Mouse (Mus musculus) MEL (cell line): ENCODE measurements around the gene Rbfox3. TPM values are rescaled to one million over a fixed set of nuclear protein-coding genes. Genes with fewer than 3 reads are reported as not detected.

Experiments used
- DNase-seq: peaks from one replicate; pipeline ENCODE4 v3.0.0; 2011; ENCODE audit warnings: low read depth, low spot score
- H3K27ac ChIP-seq: 2 replicates; pipeline ENCODE4 v1.5.1; 2012; ENCODE audit warnings: low read depth, mild to moderate bottlenecking, control low read depth, low read length, moderate library complexity; ENCODE audit not compliant: control insufficient read depth
- H3K27me3 ChIP-seq, 2 experiments: fragments of 150-350 bp in 1 of 2; sonication (generic) in 1 of 2; 2 replicates each; pipeline ENCODE4 v1.6.1; 2012; ENCODE audit warnings: low read length in 2 of 2, mild to moderate bottlenecking in 2 of 2, improper control_type of control experiment in 1 of 2, moderate library complexity in 1 of 2; ENCODE audit not compliant: insufficient read depth in 2 of 2, control insufficient read depth in 1 of 2
- H3K36me3 ChIP-seq, 2 experiments: 2 replicates each; pipeline ENCODE4 v1.6.1; 2012 to 2014; ENCODE audit warnings: low read length in 2 of 2, improper control_type of control experiment in 1 of 2, inconsistent platforms in 1 of 2, mild to moderate bottlenecking in 1 of 2; ENCODE audit not compliant: insufficient read depth in 2 of 2, control insufficient read depth in 1 of 2
- H3K4me1 ChIP-seq, 2 experiments: fragments of 150-350 bp in 1 of 2; sonication (generic) in 1 of 2; 2 replicates each; pipeline ENCODE4 v1.6.1; 2012; ENCODE audit warnings: low read length in 2 of 2, improper control_type of control experiment in 1 of 2, mild to moderate bottlenecking in 1 of 2; ENCODE audit not compliant: insufficient read depth in 2 of 2, control insufficient read depth in 1 of 2
- H3K4me3 ChIP-seq, 2 experiments: fragments of 150-350 bp in 1 of 2; sonication (generic) in 1 of 2; 2 replicates each; pipeline ENCODE4 v1.5.1; 2012; ENCODE audit warnings: low read depth in 2 of 2, low read length in 2 of 2, mild to moderate bottlenecking in 2 of 2, moderate library complexity in 2 of 2, control low read depth in 1 of 2, improper control_type of control experiment in 1 of 2; ENCODE audit not compliant: control insufficient read depth in 1 of 2, insufficient read depth in 1 of 2
- H3K79me2 ChIP-seq: 2 replicates; pipeline ENCODE4 v1.6.1; 2012; ENCODE audit warnings: mild to moderate bottlenecking, low read length, moderate library complexity; ENCODE audit not compliant: control insufficient read depth, poor library complexity, insufficient read depth
- H3K9ac ChIP-seq: 2 replicates; pipeline ENCODE4 v1.6.1; 2012; ENCODE audit warnings: low read depth, mild to moderate bottlenecking, control low read depth, low read length, moderate library complexity; ENCODE audit not compliant: control insufficient read depth, poor library complexity, severe bottlenecking
- H3K9me3 ChIP-seq: fragments of 150-350 bp; sonication (generic); replicated peaks from 2 replicates; pipeline ENCODE4 v1.6.1; 2012; ENCODE audit warnings: mild to moderate bottlenecking, low read length, improper control_type of control experiment, moderate library complexity; ENCODE audit not compliant: insufficient read depth
- CHD1 ChIP-seq: IDR thresholded peaks from 2 replicates; pipeline ENCODE4 v1.6.1; 2012; ENCODE audit warnings: low read depth, mild to moderate bottlenecking, inconsistent platforms, low read length, improper control_type of control experiment
- E2F4 ChIP-seq: IDR thresholded peaks from 2 replicates; pipeline ENCODE4 v1.6.1; 2011; ENCODE audit warnings: low read depth, low read length, improper control_type of control experiment, borderline replicate concordance
- EP300 ChIP-seq, 2 experiments: IDR thresholded peaks; 2 replicates each; pipeline ENCODE4 v1.6.1; 2011; ENCODE audit warnings: improper control_type of control experiment in 2 of 2, low read length in 2 of 2, low read depth in 1 of 2, mild to moderate bottlenecking in 1 of 2
- GATA1 ChIP-seq: IDR thresholded peaks from 2 replicates; pipeline ENCODE4 v1.6.1; 2011; ENCODE audit warnings: low read depth, low read length, improper control_type of control experiment
- HCFC1 ChIP-seq: IDR thresholded peaks from 2 replicates; pipeline ENCODE4 v1.6.1; 2012; ENCODE audit warnings: low read depth, mild to moderate bottlenecking, inconsistent platforms, low read length, improper control_type of control experiment, moderate library complexity
- KAT2A ChIP-seq: conservative IDR thresholded peaks from 2 replicates; pipeline ENCODE4 v1.6.1; 2012; ENCODE audit warnings: low read depth, low read length, improper control_type of control experiment, inconsistent platforms
- MAX ChIP-seq: IDR thresholded peaks from 2 replicates; pipeline ENCODE4 v1.6.1; 2011; ENCODE audit warnings: low read length, improper control_type of control experiment
- MAZ ChIP-seq: IDR thresholded peaks from 2 replicates; pipeline ENCODE4 v1.6.1; 2012; ENCODE audit warnings: low read depth, mild to moderate bottlenecking, inconsistent platforms, low read length, improper control_type of control experiment
- MEF2A ChIP-seq: IDR thresholded peaks from 2 replicates; pipeline ENCODE4 v1.6.1; 2014; ENCODE audit warnings: low read depth, mild to moderate bottlenecking, inconsistent platforms, low read length, improper control_type of control experiment; ENCODE audit not compliant: poor library complexity, insufficient replicate concordance, severe bottlenecking; ENCODE audit errors: extremely low read depth
- MXI1 ChIP-seq: IDR thresholded peaks from 2 replicates; pipeline ENCODE4 v1.6.1; 2011; ENCODE audit warnings: mild to moderate bottlenecking, low read depth, low read length, improper control_type of control experiment
- MYC ChIP-seq: IDR thresholded peaks from 2 replicates; pipeline ENCODE4 v1.6.1; 2011; ENCODE audit warnings: low read depth, mild to moderate bottlenecking, low read length, improper control_type of control experiment, moderate library complexity
- POLR2A ChIP-seq, 2 experiments: IDR thresholded peaks; 2 replicates each; pipeline ENCODE4 v1.6.1; 2011 to 2012; ENCODE audit warnings: low read length in 2 of 2, mild to moderate bottlenecking in 2 of 2, control low read depth in 1 of 2, improper control_type of control experiment in 1 of 2, low read depth in 1 of 2, moderate library complexity in 1 of 2; ENCODE audit not compliant: control insufficient read depth in 1 of 2, insufficient read depth in 1 of 2, poor library complexity in 1 of 2
- POLR2AphosphoS2 ChIP-seq: IDR thresholded peaks from 2 replicates; pipeline ENCODE4 v1.6.1; 2011; ENCODE audit warnings: low read length, improper control_type of control experiment
- POLR2AphosphoS5 ChIP-seq: IDR thresholded peaks from 2 replicates; pipeline ENCODE4 v1.6.1; 2012; ENCODE audit warnings: low read depth, borderline replicate concordance, mild to moderate bottlenecking, inconsistent platforms, low read length, moderate library complexity, mixed read lengths
- TAL1 ChIP-seq: IDR thresholded peaks from 2 replicates; pipeline ENCODE4 v1.6.1; 2012; ENCODE audit warnings: mild to moderate bottlenecking, inconsistent platforms, low read length, moderate library complexity, mixed read lengths
- TBP ChIP-seq: IDR thresholded peaks from 2 replicates; pipeline ENCODE4 v1.8.0; 2011; ENCODE audit warnings: low read depth, low read length, improper control_type of control experiment
- USF1 ChIP-seq: IDR thresholded peaks from 2 replicates; pipeline ENCODE4 v1.6.1; 2014; ENCODE audit warnings: low read depth, mild to moderate bottlenecking, inconsistent platforms, low read length, improper control_type of control experiment, moderate library complexity
- USF2 ChIP-seq, 2 experiments: IDR thresholded peaks; 2 replicates each; pipeline ENCODE4 v1.6.1; 2011 to 2012; ENCODE audit warnings: improper control_type of control experiment in 2 of 2, low read length in 2 of 2, borderline replicate concordance in 1 of 2, inconsistent platforms in 1 of 2, low read depth in 1 of 2, mild to moderate bottlenecking in 1 of 2; ENCODE audit not compliant: insufficient read depth in 1 of 2
- ZC3H11A ChIP-seq: IDR thresholded peaks from 2 replicates; pipeline ENCODE4 v1.6.1; 2012; ENCODE audit warnings: low read depth, mild to moderate bottlenecking, inconsistent platforms, low read length, improper control_type of control experiment
- ZMIZ1 ChIP-seq: IDR thresholded peaks from 2 replicates; pipeline ENCODE4 v1.6.1; 2012; ENCODE audit warnings: low read depth, mild to moderate bottlenecking, inconsistent platforms, low read length, improper control_type of control experiment, moderate library complexity
- polyA plus RNA-seq, 2 experiments: library from polyadenylated mRNA; stranded (reverse) in 1 of 2; unstranded in 1 of 2; fragments of >175 nt in 1 of 2; fragments of >200 nt in 1 of 2; gene quantifications; 2 replicates each; pipeline versions ENCODE4 v1.2.1 to v1.2.4; 2012; ENCODE audit warnings: low replicate concordance in 2 of 2, low read depth in 1 of 2; ENCODE audit not compliant: insufficient read length in 2 of 2, insufficient read depth in 1 of 2, missing spikeins in 1 of 2
- total RNA-seq: library from RNA; depleted of rRNA; stranded (reverse); fragments of 300-350 nt; gene quantifications from 2 replicates; pipeline ENCODE4 v1.2.3, GENCODE M21; 2012

Rbfox3 gene
- total and polyA plus RNA-seq, 3 experiments, result not detected

GRCm38 (mm10) chr11:118486881-118487772 lies 424.3 kb downstream of the Rbfox3 start:
- TF ChIP-seq HCFC1 (no peak), MXI1 (no peak), MEF2A (no peak), ZC3H11A (no peak), MYC (no peak), MAZ (no peak), EP300 (IDR thresholded peaks at IDR 0.05; ENCODE audit: low read depth in 1 of 2, low read length in 2 of 2) (no peak)
- no peaks in the 10 kb centered on the region for H3K27me3 ChIP-seq
- no peak overlapping the region for H3K4me3 ChIP-seq
- no peaks in the 10 kb centered on the region for H3K4me1 ChIP-seq
- H3K27ac ChIP-seq, result no peak overlapping the region
- H3K9me3 ChIP-seq, result no peaks in the 10 kb centered on the region
- H3K9ac ChIP-seq, result no peak overlapping the region
- H3K36me3 ChIP-seq, result 0 out of 4 replicates have a peak, but pooled peaks cover 0 to 1% of the 10 kb centered on the region in 2 experiments
- H3K79me2 ChIP-seq, result no peaks in the 10 kb centered on the region
- DNase-seq, result no peak

- no peaks in the 10 kb centered on the region for H3K4me1 ChIP-seq
- no peak overlapping the region for H3K27ac ChIP-seq
- H3K9me3 ChIP-seq, result no peaks in the 10 kb centered on the region
- H3K79me2 ChIP-seq, result no peaks in the 10 kb centered on the region
- TF ChIP-seq MAX, result no peak
- no peak for TF ChIP-seq USF2 (IDR thresholded peaks at IDR 0.05; ENCODE audit: borderline replicate concordance in 1 of 2, insufficient read depth in 1 of 2, low read depth in 1 of 2, low read length in 2 of 2)
- no peak for TF ChIP-seq MYC
- no peak for TF ChIP-seq E2F4
- no peak for TF ChIP-seq TAL1
- TF ChIP-seq POLR2A (IDR thresholded peaks at IDR 0.05; ENCODE audit: control insufficient read depth in 1 of 2, insufficient read depth in 1 of 2, low read depth in 1 of 2, low read length in 2 of 2, poor library complexity in 1 of 2), result no peak
- no peak for TF ChIP-seq KAT2A
- TF ChIP-seq GATA1, result no peak
- TF ChIP-seq USF1, result no peak
- TF ChIP-seq CHD1, result no peak
- TF ChIP-seq TBP, result no peak
- TF ChIP-seq HCFC1, result no peak
- no peak for TF ChIP-seq ZMIZ1
- no peak for TF ChIP-seq POLR2AphosphoS2
- TF ChIP-seq POLR2AphosphoS5, result no peak
- no peak for TF ChIP-seq MEF2A
- TF ChIP-seq, all 39 proteins: peak for 0
- Histone ChIP-seq H3K9ac (no peak overlapping the region), H3K27me3 (no peaks in the 10 kb centered on the region), H3K36me3 (0 out of 4 replicates have a peak, but pooled peaks cover 0 to 1% of the 10 kb centered on the region in 2 experiments), H3K4me3 (no peak overlapping the region)
- DNase-seq, result no peak
These were observed 425.1 kb downstream of the Rbfox3 start for GRCm38 (mm10) chr11:118486281-118486680.
